Mouse (Mus musculus) thymus, postnatal 36 days (tissue): ENCODE measurements around the gene Slc22a22.

Experiments used
- DNase-seq, 2 experiments: peaks; one replicate each; pipeline ENCODE4 v3.0.0; 2022; ENCODE audit warnings: mixed read lengths in 2 of 2

Gene Slc22a22

GRCm38 (mm10) chr15:57477525-57477924 lies at the start of gene Slc22a22:
Slc22a22 (minus strand) TSS chr15:57477625.
- DNase-seq, result no peak

- DNase-seq, result no peak
These were observed 46.3 kb upstream of the Slc22a22 start for GRCm38 (mm10) chr15:57523510-57524298.

GRCm38 (mm10) chr15:57522160-57522559 lies 44.7 kb upstream of the Slc22a22 start:
- DNase-seq, result no peak

GRCm38 (mm10) chr15:57509185-57510172 lies 32.1 kb upstream of the Slc22a22 start:
- DNase-seq, result no peak

GRCm38 (mm10) chr15:57508242-57509184 lies 31.1 kb upstream of the Slc22a22 start:
- peak; percentile 38 to 48 for DNase-seq

- no peak for DNase-seq
These were observed 26.8 kb upstream of the Slc22a22 start for GRCm38 (mm10) chr15:57504126-57504705.

- no peak for DNase-seq
These were observed 26.2 kb upstream of the Slc22a22 start for GRCm38 (mm10) chr15:57503656-57504055.

- DNase-seq, result no peak
These were observed 24.1 kb upstream of the Slc22a22 start for GRCm38 (mm10) chr15:57501559-57501958.

GRCm38 (mm10) chr15:57496106-57496505 lies 18.7 kb upstream of the Slc22a22 start:
- DNase-seq, result no peak

GRCm38 (mm10) chr15:57482509-57482908 lies 5.1 kb upstream of the Slc22a22 start:
- no peak for DNase-seq

- no peak for DNase-seq
These were observed 5.8 kb downstream of the Slc22a22 start for GRCm38 (mm10) chr15:57471648-57472047.

- no peak for DNase-seq
These were observed 11.4 kb downstream of the Slc22a22 start for GRCm38 (mm10) chr15:57465996-57466395.

GRCm38 (mm10) chr15:57465061-57465460 lies 12.4 kb downstream of the Slc22a22 start:
- no peak for DNase-seq

GRCm38 (mm10) chr15:57464066-57464465 lies 13.4 kb downstream of the Slc22a22 start:
- no peak for DNase-seq

GRCm38 (mm10) chr15:57461284-57461683 lies 16.1 kb downstream of the Slc22a22 start:
- DNase-seq, result no peak

- no peak for DNase-seq
These were observed 20.1 kb downstream of the Slc22a22 start for GRCm38 (mm10) chr15:57457374-57457773.

GRCm38 (mm10) chr15:57434710-57435404 lies 42.6 kb downstream of the Slc22a22 start:
- DNase-seq, result no peak

GRCm38 (mm10) chr15:57408498-57408897 lies 68.9 kb downstream of the Slc22a22 start:
- no peak for DNase-seq

- no peak for DNase-seq
These were observed 78.8 kb downstream of the Slc22a22 start for GRCm38 (mm10) chr15:57398439-57399148.

GRCm38 (mm10) chr15:57394053-57394452 lies 83.4 kb downstream of the Slc22a22 start:
- DNase-seq, result no peak

- no peak for DNase-seq
These were observed 97.0 kb downstream of the Slc22a22 start for GRCm38 (mm10) chr15:57380381-57380780.
